Mouse (Mus musculus) CH12.LX (cell line): ENCODE data around the gene Gm45902.

Source experiments
- CTCF ChIP-seq, 2 experiments: IDR thresholded peaks in 1 of 2; conservative IDR thresholded peaks in 1 of 2; 2 replicates each; pipeline ENCODE4 v1.5.1; 2011 to 2012; ENCODE audit warnings: low read depth in 2 of 2, low read length in 2 of 2, improper control_type of control experiment in 1 of 2, inconsistent platforms in 1 of 2, mild to moderate bottlenecking in 1 of 2, moderate library complexity in 1 of 2
- ELF1 ChIP-seq: IDR thresholded peaks from 2 replicates; pipeline ENCODE4 v1.6.1; 2014; ENCODE audit warnings: low read depth, mild to moderate bottlenecking, inconsistent platforms, low read length, improper control_type of control experiment
- EP300 ChIP-seq: IDR thresholded peaks from 2 replicates; pipeline ENCODE4 v1.6.1; 2011; ENCODE audit warnings: low read length, improper control_type of control experiment
- ETS1 ChIP-seq: conservative IDR thresholded peaks from 2 replicates; pipeline ENCODE4 v1.6.1; 2012; ENCODE audit warnings: low read depth, mild to moderate bottlenecking, inconsistent platforms, low read length, improper control_type of control experiment, moderate library complexity
- HCFC1 ChIP-seq: IDR thresholded peaks from 2 replicates; pipeline ENCODE4 v1.6.1; 2012; ENCODE audit warnings: low read depth, mild to moderate bottlenecking, inconsistent platforms, low read length, improper control_type of control experiment
- IRF4 ChIP-seq: IDR thresholded peaks from 2 replicates; pipeline ENCODE4 v1.6.1; 2014; ENCODE audit warnings: low read depth, mild to moderate bottlenecking, inconsistent platforms, low read length, improper control_type of control experiment
- MYC ChIP-seq: IDR thresholded peaks from 2 replicates; pipeline ENCODE4 v1.6.1; 2011; ENCODE audit warnings: low read depth, mild to moderate bottlenecking, improper control_type of control experiment, low read length
- NELFE ChIP-seq: IDR thresholded peaks from 2 replicates; pipeline ENCODE4 v1.6.1; 2011; ENCODE audit warnings: low read depth, low read length, improper control_type of control experiment
- POLR2A ChIP-seq: IDR thresholded peaks from 2 replicates; pipeline ENCODE4 v1.6.1; 2011; ENCODE audit warnings: low read depth, mild to moderate bottlenecking, improper control_type of control experiment, low read length
- SMC3 ChIP-seq: IDR thresholded peaks from 2 replicates; pipeline ENCODE4 v1.6.1; 2011; ENCODE audit warnings: low read depth, low read length, improper control_type of control experiment
- USF1 ChIP-seq: IDR thresholded peaks from 2 replicates; pipeline ENCODE4 v1.6.1; 2014; ENCODE audit warnings: low read depth, mild to moderate bottlenecking, inconsistent platforms, low read length, improper control_type of control experiment
- ZMIZ1 ChIP-seq: IDR thresholded peaks from 2 replicates; pipeline ENCODE4 v1.6.1; 2012; ENCODE audit warnings: low read depth, mild to moderate bottlenecking, inconsistent platforms, low read length, improper control_type of control experiment

DNA sequence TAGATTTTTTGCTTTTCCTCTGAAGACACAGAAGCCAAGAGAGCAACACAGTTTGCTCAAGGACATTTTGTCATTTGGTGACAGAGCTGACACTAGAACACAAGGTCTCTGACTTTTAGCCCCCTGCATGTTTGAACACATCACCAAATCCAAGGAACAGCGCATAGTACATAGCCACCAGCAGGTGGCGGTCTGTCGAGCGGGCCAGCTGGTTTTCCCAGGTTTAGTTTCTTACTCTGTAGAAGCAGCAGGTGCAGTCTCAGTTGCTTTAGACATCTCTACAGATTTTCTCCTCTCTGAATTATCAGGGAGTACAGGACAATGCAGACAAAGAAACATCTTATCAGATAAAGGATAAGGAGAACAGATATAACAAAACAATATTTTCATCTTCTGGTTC, 34.0 kb upstream of the Gm45902 start:
- TF ChIP-seq HCFC1 (no peak), CTCF (conservative IDR thresholded peaks at IDR 0.05 in 1 of 2, IDR thresholded peaks at IDR 0.05 in 1 of 2; ENCODE audit: low read depth in 2 of 2, low read length in 2 of 2) (peak; percentile 77 to 94), ETS1 (no peak), USF1 (no peak), ZMIZ1 (no peak), EP300 (peak; percentile 15; the same call in 1 of the 2 replicates), ELF1 (no peak), POLR2A (no peak), SMC3 (peak; percentile 98), MYC (0 out of 2 replicates have a peak, but pooled peaks have one; percentile 33), NELFE (no peak), IRF4 (peak; percentile 58; the same call in 1 of the 2 replicates)
